Mouse (Mus musculus) heart, adult 18-20 months (tissue): ENCODE results near the gene Cd300a. TPM values are rescaled to one million over a fixed set of nuclear protein-coding genes. Genes with fewer than 3 reads are reported as not detected.
A peak's percentile ranks its signal among the peaks of the same experiment; 100 is the strongest.

Source experiments
- DNase-seq, 2 experiments: peaks; one replicate each; pipeline ENCODE4 v3.0.0; 2021 to 2022; ENCODE audit warnings: mixed read lengths in 1 of 2
- total RNA-seq, 2 experiments: library from RNA; stranded (reverse); gene quantifications; 2 replicates each; pipeline ENCODE4 v1.2.3; 2021

The Cd300a gene
- total RNA-seq, 2 experiments from 2014 or later, result 0.62 to 0.98 TPM

DNA sequence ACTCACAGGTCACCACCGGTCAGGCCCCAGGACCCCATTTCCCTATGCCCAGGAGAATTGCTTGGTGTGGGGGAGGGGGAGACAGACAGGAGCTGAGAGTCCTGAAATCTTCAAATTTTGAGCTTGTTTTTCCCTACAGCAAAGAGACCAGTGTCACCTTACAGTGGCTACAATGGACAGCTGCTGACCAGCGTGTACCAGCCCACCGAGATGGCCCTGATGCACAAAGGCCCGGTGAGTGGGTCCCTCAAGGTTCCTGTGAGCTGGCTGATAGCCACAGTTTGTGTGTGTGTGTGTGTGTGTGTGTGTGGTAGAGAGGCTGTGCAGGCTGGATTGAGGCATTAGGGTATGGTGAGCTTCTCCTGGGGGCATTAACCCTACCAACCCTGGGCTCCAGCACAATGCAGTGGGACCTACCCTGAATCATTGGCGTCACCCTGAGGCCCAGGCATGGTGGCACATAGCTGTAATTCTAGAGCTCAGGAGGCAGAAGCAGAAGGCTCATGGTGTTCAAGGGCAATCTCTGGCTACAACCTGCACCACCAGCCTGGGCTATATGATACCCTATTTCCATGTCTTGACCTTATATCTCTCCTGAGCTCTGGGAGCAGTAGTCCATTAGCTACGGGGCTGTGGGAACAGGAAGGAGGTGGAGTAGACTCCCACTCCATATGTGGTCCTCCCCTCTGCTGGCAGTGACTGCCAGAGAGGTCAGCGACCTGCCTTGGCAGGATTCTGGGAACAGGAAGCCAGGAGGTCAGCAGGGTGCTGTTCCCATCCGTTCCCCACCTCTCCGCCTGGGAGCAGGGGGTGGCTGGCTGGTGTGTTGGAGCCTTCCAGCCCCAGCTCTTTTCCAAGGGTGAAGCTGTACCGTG, 23.1 kb upstream of the Cd300a start:
- peak; percentile 69 to 86 for DNase-seq

DNA sequence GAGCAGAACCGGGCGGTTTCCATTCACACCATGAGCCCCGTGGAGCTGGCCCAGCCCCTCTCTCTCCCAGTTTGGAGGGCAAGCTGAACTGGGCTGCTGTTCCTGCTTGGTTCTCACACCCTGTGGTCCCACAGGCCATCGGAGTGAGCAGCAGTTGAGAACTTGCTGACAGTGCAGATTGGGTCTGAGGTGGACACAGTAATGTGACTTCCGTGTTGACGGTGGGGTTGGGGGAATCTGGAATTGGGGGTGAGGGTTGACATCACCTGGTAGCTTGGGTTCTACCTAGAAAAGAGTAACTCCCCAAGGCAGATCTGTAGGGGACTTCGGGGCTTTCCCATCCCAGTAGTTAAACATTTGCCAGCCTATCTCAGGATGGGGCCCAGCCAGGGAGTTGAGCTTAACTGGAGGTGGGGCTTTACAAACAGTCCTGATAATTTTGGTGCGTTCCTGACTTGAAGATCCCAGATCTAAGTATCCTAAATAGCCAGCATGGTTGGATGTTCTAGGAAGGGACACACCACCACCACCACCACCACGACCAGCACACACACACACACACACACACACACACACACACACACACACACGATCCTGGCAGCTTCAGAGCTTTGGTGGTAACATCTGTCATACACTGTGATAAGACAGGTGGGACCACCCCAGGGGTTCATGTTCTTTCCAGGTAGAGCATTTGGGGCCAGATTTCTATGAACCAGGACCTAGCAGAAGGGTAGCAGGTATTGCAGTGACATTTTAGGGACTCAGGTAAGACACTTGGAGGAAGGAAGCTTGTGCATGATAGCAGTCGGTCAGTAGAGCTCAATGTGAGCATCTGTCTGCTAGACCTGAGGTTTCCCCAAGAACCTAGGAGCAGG, 22.2 kb upstream of the Cd300a start:
- DNase-seq, result no peak

DNA sequence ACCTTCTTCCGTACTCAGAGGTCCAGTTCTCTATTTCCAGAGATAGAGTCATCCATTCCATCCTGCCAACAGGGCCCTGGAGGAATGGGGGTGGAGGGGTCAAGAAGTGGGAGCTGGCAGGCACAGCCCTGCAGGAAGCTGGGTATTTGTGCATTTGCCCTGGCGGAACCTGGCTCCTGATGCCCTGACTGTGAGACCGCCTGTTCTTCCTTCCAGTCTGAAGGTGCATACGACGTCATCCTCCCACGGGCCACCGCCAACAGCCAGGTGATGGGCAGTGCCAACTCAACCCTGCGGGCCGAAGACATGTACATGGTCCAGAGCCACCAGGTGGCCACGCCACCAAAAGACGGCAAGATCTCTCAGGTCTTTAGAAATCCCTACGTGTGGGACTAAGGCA, 21.6 kb upstream of the Cd300a start:
- DNase-seq, result no peak

DNA sequence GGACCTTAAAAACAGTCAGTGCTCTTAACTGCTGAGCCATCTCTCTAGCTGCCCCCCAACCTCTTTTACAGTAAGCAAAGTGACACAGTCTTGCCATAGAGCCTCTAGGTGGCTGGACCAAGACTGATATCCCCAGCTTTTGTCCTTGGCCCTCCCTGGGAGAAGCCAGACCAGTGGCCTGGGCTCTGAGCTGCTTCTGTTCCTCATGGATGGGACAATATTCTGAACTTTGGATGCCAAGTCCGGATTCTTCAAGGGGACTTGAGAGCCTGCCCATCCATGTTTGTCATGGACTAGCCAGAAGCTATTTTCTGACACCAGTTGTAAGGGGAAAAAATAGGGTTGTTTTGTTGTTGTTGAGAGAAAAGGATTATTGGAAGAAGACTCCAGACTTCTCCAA, 20.1 kb upstream of the Cd300a start:
- no peak for DNase-seq

DNA sequence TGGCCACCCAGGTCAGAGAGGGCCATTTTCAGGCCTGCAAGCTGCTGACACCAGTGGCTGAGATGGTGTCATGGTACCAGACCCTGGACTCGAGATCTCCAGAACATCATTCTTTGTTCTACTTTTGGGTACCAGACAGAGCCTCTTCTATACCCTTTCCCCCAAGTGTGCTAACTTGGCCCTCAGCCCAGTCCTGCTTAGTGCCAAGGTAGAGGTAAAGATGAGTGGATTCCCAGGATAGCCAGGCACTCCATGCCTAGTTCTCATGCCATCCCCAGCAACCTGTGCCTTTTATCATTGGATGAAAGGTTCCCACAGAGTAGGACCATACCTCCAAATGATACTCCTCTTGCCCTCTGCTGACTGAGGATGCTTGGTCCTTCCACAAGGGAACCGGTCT, 18.3 kb upstream of the Cd300a start:
- DNase-seq, result no peak

DNA sequence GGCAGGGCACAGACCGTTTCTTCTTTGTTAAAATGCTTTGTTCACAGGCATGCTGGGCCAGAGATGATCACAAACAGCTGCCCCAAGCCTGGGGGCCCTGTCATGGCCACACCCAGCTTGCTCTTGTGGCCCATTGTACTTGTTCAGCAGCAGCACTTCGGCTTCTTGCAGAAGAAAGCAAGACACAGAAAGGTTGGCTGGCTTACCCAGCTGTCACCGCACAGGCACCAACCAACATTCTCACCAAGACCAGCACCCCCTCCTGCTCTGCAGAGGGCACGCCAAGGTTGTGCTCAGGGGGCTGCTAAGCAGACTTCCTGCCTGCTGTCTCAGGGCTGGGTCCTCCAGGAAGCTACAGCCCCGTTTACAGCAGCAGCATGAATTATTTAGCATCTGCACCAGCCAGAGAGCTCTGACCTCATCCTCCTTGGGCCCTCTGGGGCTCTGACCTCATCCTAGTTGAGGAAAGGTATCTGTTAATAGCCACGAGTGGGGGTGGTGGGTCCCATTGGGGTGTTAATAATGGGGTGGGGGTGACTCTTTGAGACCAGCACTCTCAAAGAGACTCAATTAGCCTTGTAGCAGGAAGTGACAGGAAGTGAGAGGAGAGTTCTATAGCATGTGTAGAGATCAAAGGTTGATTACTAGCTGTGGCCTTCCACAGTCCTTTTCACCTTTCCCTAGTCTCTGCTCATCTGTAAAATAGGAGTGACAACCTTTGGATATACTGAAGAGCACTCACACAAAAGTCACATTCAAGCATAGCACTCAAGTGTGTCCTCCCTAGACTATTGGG, 16.6 kb upstream of the Cd300a start:
- no peak for DNase-seq

DNA sequence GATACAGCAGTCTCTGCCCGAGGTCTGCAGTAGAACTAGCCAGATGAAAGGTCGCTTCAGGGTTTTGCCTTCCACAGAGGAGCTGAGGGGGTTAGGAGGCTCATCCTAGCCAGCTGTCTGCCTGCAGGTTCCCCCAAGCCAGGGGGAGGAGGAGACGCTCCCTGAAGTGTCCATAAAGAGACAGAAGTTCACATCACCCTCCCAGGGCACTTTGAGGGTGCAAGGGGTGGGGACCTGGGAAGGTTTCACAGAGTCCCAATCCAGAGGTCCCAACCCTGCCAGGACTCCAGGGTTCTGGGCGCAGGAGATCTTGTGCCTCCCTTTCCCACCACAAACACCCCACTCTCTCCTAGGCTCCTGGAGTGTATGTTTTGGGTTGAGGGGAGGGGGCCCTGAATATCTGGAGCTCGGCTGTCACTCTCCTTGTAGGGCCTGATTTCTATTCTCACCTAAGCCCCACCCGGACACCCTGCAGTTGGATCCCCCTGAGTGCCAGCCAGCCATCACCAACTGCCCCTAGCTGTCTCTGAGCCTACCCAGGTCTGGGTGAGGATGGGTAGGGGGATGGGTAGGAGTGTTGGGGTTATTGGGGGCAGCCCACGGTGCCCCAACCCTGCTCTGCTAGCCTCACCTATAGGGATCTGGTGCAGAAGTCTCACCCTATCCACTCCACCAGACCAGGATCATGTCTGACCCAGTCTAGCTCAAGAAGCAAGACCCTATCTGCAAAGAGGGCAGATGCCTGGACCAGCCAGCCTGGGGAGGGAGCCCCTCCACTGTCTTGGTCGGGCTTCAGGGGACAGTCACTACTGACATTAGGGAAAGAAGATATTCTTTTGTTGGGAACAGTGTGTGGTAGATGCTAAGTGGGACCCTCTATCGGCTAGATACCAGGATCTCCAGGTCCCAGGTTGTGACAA, 15.4 kb upstream of the Cd300a start:
- no peak for DNase-seq

DNA sequence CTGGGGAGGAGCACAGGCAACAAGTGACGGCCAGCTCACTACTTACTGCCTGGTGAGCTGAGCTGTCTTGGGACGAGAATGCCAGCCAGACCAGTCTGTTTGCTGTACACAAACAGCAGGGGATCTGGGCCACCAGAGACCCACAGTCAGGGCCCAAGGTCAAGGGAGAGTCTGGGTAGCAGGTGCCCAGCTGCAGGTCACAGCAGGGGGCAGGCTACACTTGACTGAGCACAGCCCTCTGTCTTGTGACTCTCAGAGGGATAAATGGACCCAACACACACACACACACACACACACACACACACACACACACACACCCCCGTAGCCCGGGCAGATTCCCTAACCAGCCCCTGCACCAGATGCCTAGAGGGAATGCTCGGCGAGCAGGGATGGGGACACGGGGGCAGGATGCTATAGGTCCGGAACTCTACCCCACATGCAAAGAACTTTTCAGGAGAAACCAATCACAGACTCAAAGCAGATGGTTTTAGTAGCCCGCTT, 14.5 kb upstream of the Cd300a start:
- no peak for DNase-seq

DNA sequence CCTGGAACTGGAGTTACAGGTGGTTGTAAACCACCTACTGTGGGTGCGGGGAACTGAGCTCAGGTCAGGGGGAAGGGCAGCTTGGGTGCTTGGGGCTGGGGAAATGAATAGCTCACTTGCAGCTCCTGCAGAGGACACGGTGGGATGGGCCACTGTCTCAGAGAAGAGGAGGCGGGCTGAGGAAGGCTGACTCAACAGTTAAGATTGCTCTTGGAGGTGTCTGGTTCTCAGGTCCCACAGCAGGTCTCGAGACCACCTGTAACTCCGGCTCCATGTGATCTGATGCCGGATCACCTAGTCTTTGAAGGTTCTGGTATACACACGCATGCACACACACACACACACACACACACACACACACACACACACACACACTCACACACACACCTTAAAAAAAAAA, 13.7 kb upstream of the Cd300a start:
- no peak for DNase-seq

DNA sequence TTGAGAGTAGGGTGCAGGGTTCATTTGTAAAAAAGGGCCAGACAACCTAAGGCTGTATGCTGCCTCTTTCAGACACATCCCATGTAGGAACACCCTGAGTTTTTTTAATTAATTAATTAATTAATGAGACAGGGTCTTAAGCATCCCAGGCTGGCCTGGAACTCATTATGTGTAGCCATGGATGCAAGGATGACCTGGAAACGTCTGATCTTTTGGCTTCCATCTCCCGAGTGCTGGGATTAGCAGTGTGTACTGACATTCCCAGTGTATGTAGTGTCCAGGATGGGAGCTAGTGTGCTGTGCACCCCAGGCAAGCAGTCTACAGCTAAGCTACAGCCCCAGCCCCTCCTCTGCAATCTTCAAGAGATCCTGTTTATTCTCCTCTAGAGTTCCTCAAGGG, 13.2 kb upstream of the Cd300a start:
- no peak for DNase-seq

DNA sequence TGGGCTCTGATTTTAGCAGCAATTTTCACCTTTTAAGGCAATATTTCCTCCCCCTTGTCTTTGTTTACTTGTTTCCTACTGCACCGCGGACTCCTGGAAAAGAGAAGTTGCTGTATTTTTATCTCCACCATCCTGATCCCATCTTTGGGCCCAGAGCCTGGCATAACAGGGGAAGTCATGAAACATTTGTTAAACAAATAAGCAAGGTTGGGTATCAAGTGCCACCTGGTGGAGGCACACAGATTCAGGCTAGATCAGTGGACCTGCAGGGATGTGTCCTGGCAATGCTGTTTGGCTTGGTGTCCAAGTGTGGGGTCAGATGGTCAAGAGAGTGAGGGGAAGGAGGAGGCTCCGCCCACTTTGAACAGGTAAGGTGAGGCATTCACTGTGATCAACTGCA, 12.7 kb upstream of the Cd300a start:
- DNase-seq, result peak; percentile 57 to 68

DNA sequence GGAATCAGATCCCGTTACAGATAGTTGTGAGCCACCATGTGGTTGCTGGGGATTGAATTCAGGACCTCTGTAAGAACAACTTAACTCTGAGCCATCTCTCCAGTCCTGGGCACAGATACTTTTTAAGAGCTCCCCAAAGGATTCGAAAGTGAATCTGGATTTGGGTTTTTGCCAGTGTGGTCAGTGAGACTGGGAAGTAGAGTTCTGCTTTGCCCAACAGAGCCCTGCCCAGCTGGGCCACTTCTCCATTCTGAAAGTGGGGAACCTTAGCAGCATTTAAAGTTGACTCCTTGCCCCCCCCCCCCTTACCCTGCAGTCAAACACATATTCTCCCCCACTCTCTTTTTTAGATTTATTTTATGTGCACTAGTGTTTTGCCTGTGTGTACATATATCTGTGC, 10.2 kb upstream of the Cd300a start:
- DNase-seq, result peak; percentile 49 to 76

DNA sequence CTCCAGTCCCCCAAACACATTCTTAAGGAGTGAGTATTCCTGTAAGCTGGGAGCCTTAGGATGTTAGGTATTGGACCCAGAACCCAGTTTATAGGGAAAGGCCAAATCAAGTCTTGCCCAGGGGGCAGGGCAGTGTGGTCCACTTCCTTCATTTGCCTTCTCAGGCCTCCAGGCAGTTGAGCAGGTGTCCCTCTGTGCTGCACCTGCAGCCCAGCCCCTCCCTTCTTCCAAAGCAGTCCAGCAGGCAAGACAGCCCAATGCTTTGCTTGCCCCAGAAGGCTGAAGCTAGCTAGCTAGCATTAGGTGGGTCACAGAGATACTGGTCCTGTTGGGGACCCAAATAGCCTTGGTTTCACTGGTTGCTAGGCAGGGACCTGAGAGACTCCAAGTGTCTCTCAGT, 9.7 kb upstream of the Cd300a start:
- no peak for DNase-seq

DNA sequence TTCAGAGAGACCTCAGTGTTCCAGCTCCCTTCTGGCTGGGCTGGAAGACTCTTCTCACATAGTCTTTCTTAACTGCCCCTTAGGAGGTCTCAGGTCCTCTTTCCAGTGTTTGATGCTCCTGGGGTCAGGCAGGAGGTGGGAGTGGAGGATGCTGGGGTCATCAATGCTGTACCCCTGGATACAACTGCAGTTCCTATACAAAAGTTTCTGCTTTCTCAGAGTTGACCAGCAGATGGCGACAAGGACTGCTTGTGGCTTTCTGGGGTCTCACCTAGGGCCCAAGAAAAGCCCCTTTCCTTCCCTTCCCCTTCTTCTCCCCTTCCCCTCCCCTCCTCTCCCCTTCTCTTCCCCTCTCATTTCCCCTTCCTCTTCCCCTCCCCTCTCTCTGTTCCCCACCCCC, 9.3 kb upstream of the Cd300a start:
- peak in 1 of 2 experiments; percentile 79 for DNase-seq

DNA sequence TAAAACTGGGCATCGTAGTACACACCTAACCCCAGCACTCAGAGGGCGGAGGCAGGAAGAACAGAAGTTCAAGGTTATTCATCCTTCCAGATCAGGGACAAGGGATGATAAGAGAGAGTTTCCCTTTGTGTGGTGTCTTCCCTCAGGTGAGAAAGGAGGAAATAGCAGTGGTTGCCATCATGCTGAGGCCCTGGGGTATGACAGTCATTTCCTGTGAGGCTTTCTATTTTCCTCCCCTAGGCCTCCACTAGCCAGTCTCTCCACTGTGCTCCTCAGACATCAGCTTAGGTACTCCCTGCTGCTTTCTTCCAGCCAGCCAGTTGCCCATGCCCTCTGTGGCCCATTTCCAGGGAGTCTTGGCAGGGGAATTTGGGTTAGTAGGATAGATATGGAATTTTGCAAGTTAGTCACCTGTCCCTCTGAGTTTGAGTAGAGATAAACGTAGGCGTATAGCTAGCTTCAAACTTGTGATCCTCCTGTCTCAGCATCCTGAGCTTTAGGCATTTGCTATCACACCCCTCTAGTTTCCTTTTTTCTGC, 6.5 kb upstream of the Cd300a start:
- no peak for DNase-seq

DNA sequence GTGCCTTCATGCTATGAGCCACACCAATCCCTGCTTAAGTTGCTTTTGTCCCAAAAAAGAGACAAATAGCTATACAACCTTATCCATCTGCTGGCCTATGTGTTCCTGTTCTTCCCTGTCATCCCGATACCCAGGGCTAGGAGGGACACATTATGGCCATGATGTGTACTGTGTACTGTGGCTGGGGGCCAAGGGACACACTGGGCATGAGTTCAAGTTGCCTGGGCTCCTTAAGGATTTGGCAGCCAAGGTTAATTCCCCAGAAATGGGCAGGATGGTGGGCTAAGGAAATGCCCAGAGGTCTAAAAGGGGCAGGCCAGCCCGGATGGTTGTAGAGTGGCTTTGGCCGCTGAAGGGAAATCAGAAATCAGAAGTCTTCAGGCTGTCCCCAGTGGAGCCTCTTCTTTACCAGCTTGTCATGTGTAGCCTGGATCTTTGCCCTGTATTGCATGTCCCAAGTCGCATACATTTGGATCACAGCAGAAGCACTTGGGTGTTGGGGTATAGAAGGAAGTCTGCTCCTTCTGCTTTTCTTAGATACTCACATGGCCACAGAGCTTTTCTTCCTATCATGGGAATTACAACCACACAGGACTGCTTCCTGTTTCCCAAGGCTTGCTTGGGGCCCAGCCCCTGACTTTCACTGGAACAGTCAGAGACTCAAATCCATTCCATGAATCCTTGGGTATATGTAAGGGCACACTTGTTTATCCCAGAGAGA, 5.3 kb upstream of the Cd300a start:
- DNase-seq, result peak in 1 of 2 experiments; percentile 45

DNA sequence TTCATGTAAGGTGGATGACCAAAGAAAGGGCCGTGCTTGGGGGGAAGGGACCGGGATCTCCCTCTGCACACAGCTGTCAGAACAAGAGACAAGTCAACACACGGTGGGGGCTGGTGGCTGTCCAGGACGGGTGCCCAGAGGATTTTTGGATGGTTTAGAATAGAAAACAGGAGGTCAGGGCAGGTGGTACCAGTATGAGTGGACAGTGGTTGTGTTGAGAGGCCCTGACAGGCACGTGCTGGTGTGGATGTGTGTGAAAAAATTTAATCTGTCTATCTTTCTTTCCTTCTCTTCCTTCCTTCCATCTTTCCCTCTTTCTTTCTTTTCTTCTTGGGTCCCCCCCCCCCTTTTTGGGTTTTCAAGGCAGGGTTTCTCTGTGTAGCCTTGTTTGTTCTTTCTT, 701 bp downstream of the Cd300a start:
- DNase-seq, result no peak

DNA sequence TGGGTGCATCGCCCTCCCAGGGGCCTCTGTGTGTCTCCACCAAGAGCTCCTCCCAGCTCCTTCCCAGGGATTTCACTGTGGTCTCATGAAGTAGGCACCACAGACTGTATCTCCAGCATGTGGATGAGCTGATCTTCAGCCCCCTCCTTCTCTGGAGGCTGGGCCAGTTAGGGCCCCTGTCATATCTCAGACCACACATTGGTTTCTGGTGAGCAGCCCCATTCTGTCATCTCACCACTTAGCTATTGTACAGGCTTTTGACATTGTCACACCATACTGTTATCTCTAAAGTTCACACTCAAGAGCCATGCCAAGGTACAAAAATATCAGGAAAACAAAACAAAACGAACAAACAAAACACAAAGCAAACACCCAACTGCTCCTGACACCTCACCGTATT, 6.2 kb downstream of the Cd300a start:
- no peak for DNase-seq

DNA sequence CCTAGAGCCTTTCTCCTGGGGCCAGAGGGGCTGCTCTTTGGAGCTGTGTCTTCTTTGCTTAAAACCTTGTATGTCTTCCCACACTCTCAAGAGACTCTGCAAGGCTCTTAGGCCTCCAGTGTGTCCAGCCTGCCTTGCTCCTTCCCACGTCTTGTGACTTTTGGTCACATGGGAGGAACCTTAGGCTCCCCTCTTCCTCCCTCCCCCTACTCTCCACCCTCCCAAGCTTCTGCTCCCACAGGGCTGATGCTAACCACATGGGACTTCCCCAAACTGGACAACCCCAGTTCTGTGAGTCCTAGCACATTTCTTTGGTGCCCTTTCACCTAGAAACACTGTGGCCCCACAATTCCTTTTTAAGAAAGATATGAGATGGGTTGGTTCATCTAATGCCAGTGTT, 8.2 kb downstream of the Cd300a start:
- peak; percentile 41 to 87 for DNase-seq

DNA sequence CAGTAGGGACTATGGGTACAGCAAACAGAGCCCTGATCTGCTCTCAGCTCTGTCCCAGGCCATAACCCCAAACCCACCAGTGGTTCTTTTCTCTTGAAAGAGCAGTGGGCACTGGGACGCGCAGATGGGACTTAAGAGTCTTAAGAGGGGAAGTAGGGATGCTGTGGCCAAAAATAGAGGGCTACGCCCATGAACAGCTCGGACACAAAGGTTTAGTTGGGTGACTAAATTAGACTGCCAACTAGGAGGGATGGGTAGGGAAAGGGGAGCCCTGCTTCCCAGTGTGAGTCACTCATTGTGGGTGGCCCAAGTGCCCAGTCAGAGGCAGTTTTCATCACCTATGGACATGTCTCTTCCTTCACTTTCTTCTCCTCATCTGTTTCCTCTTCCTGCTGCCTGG, 13.4 kb downstream of the Cd300a start:
- no peak for DNase-seq
